Mouse (Mus musculus) liver, adult (tissue): ENCODE data around the gene Tmem265.

Experiments used
- GATA4 ChIP-seq: IDR thresholded peaks from 2 replicates; pipeline ENCODE4 v1.6.1; 2014; ENCODE audit warnings: mild to moderate bottlenecking, low read length; ENCODE audit not compliant: insufficient replicate concordance

Gene Tmem265

DNA sequence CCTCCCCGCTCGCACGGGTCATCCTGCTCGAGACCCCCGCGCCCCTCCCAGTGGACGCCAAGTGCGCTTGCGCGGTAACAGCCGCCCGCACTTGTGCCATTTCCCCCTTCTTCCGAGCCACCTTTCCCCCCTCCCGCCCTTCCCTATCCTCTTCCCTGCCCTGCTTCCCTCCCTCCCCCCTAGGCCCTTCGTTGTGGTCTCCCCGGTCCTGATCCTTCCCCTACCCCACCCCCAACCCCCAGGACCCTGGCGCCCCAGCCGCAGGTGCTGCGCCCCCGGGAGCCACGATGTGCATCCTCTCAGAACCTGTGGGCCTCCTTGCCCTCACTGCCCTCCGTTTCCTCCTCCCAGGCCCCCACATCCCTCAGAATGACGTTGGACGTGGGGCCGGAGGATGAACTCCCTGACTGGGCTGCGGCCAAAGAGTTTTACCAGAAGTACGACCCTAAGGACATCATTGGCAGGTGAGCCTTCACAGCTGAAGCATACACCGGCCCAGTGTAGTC is 12.4 kb downstream of the Tmem265 start:
- TF ChIP-seq GATA4, result no peak

DNA sequence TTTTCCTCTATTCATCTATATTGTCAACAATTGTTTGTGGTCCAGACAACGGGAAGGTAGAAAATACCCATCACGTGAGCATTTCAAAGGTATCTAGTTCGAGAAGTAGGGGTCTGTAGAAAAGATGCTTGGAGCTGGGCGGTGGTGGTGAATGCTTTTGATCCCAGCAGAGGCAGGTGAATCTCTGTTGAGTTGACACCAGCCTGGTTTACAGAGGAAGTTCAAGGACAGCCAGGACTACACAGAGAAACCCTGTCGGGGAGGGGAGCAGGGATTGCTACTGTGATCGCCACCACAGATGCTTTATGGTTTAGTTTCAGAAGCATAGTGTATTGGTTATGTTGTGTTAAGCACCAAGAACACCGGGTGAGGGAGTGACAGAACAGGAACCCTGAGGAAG is 12.9 kb downstream of the Tmem265 start:
- no peak for TF ChIP-seq GATA4

DNA sequence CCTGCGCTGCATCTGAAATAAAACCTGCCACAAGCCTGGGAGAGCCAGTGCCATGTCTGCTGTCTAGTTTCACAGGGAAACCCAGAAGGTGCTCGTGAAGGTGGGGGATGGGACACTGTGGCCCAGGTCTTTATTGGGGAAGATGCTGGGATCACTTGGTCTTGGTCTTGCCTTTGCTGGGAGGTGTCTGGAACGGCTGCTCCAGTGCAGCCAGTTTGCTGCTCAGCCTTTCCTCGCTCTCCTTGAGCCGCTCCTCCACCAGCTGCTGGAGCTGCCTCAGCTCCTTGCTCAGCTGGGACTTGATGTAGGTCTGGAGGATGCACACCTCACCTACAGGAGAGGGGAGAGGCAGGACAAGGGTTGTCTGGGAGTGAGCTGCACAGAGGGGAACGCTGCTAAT is 22.1 kb downstream of the Tmem265 start:
- no peak for TF ChIP-seq GATA4

DNA sequence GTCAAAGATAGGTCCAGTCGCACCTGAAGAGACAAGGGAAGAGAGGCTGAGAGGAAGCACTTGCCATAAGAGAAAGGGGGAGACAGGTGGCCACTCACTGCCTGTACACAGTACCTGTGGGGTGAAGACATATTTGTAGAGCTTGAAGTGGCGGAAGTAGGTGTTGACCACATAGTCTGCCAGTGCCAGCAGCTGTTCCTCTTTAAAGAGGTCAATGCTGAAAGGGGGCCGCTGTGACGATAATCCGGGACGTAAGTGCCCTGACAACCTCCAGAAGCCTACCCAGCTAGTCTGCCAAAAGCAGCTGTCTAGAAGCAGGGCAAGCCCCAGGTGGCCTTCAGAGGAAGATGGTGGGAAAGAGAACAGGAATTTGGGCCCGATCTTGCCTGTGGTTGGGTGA is 23.8 kb downstream of the Tmem265 start:
- TF ChIP-seq GATA4, result no peak

DNA sequence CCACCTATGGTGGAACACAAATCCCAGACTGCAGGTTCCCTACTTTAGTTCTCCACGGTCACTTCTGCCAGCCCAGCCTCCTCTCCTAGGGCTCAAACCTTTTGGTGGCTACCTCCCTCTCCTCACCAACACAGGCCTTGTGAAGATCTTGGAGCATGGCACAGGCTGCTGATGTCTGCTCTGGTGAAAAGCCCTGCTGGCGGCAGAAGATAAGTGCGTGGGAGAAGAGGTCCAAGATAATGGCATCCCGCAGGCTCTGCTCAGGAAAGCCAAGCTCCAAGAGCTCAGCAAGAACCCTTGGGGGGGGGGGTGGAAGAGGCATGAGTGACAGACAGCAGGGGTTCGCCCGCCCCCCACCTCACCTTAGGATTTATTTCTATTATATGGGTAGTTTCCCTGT is 25.0 kb downstream of the Tmem265 start:
- no peak for TF ChIP-seq GATA4

DNA sequence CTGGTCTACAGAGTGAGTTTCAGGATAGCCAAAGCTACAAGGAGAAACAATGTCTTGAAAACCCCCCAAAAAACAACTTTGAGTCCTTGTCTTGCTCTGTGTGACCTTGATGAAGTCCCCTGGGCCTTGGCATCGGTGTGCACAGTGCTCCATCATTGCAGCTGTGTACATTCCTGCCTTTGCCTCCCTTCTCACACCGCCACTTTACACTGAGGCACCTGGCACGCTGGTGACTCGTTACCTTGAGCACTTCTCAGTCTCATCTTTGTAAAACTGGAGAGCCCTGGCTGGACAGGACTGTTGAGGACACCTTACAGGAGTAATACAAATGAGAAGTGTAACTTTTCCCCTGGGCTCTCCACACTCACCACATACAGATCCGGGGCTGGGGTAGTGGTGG is 26.0 kb downstream of the Tmem265 start:
- TF ChIP-seq GATA4, result no peak

DNA sequence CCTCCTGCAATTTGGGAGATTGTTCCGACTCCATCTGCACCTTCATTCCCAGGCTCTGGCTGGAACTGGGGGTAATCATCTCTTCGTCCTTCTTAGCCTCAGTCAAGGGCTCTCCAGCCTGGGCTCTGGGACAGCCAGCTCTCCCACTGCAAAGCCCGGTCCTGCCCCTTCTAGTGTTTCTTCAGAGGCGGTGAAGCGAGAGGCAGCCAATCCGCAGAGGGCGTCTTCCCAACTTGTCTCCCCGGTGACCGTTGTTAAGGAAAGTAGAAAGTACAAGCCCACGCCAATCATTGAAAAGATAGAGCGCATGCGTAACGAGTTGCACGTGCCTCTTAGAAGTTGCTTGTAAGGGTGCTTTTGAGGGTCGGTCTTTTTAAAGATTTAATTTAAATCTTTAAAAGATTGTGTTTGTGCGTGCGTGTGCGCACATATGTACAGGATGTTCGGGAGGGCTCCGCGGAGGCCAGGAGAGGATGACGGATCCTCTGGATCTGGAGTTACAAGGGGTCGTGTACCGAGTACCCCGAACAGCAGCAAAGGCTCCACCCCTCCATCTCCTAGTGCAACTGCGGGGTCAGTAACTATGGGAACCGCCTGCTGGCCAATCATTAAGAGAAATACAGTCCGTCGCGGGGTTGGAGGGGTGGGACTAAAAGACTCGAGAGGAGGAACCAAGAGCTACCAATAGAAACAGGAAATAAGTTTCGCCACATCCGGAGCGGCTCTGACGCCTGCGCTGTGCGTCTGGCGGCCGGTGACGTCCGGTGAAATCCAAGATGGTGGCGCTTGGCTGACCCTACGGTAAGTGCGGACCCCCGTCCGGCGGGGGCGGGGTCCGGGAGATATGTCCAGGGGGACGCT is 27.1 kb downstream of the Tmem265 start, which contains the start of the genes Ccdc189 and Rnf40:
Gene Ccdc189 (minus strand): TSS at position 585 of the 861 bp plus-strand sequence.
Gene Rnf40 (plus strand): TSS at position 757 of the 861 bp plus-strand sequence.
- TF ChIP-seq GATA4, result peak; percentile 16; the same call in 1 of the 2 replicates

DNA sequence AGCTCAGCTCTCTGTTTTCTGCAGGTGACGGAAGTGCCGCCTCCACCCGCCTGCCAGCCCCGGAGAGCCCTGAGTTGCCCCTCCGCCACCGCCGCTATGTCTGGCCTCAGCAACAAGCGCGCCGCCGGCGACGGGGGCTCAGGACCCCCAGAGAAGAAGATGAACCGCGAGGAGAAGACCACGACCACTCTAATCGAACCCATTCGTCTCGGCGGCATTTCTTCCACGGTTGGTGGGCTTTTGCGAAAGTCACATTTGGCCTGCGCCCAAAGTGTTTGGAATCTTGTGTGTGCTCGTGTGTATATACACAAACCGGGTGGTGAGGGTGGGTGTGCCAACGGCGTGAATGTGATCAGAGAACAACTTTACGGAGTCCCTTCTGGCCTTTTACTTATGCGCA is 27.7 kb downstream of the Tmem265 start:
- no peak for TF ChIP-seq GATA4

DNA sequence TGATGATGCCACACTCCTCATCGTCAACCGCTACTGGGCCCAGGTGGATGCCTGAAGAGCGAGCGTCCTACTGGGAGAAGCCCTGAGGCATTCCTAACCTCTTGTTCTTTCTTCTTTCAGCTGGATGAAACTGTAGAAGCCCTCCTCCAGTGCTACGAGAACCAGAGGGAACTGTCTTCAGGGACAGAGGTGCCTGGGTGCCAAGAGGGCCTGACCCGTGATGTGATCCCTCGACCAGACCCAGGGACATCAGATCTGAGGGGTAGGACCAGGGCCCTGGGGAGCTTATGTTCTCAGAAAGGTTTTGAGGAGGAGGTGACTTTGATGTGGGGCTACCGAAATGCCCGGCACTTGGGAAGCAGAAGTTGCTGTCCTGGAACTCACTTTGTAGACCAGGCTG is 28.4 kb downstream of the Tmem265 start:
- TF ChIP-seq GATA4, result no peak

DNA sequence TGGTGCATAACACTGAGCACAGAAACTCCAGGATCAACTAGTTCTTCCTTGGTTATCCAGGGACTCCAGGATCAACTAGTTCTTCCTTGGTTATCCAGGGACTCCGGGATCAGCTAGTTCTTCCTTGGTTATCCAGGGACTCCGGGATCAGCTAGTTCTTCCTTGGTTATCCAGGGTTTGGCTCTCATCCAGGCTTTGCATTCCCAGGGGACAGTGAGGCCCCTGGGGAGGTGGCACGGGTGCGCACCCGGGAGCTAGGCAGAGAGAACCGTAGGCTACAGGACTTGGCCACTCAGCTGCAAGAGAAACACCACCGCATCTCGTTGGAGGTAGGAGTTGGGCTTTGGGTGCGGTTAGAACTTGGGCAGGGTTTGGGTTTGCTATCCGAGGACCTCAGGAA is 29.9 kb downstream of the Tmem265 start:
- TF ChIP-seq GATA4, result no peak

DNA sequence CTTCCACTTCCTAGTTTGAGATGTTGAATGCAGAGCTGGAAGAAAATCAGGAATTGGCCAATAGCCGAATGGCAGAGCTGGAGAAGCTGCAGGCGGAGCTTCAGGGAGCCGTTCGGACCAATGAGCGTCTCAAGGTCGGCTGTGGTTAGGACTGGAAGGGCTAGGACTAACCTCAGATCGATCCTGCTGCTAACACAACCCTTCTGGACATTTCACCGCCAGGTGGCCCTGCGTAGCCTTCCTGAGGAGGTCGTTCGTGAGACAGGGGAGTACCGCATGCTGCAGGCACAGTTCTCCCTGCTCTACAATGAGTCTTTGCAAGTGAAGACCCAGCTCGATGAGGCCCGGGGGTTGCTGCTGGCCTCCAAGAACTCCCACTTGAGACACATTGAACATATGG is 31.4 kb downstream of the Tmem265 start:
- TF ChIP-seq GATA4, result no peak

DNA sequence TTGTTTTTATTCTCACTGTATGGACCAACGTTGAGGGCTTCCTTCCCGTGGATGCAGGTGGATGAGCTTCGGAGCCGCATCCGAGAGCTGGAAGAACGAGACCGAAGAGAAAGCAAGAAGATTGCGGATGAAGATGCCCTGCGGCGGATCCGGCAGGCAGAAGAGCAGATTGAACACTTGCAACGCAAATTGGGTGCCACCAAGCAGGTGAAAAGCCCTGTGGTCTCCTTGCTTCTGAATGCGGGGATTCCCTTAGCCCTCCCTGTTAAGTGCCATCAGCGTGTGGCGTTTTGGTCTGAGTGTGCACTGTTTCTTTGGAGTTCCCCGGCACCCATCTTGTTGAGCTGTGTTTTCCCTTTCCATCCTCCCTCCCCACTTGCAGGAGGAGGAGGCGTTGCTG is 35.6 kb downstream of the Tmem265 start:
- no peak for TF ChIP-seq GATA4

DNA sequence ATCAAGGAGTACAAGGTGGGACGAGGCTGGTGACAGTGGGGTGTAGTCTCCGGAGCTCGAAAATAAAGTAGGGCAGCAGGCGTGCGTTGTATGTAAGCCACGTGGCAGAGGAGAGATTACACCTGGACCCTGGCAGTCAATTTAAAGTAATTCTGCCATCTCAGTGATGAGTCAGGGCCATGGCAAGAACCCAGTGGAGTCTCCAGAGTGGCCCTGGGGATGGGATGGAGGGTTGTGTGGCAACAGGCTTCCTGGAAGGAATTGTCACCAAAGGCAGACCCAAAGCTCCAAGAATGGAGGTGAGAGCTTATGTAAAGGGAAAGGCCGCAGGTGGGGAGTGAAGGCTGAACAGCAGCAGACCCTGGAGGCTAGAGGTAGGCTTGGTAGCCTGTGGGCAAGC is 39.4 kb downstream of the Tmem265 start:
- TF ChIP-seq GATA4, result no peak

DNA sequence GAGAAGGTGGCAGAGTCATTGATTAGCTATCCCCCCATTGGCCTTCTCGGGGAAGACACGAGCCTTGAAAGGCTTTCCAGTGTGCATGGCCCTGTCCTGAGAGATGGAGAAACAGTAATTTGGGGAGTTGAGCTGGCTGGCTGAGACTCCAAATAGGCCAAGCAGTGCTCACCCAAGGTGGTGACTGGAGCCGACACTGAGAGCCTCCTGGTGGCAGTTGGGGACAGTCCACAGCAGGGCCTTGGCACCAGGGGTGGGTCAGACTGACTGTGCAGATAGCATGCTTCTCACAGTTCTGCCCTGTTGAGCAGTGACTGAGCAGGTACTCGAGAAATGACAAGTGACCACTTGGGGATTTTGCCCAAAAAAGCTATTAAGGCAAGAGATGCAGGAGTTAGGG is 40.5 kb downstream of the Tmem265 start:
- TF ChIP-seq GATA4, result no peak

DNA sequence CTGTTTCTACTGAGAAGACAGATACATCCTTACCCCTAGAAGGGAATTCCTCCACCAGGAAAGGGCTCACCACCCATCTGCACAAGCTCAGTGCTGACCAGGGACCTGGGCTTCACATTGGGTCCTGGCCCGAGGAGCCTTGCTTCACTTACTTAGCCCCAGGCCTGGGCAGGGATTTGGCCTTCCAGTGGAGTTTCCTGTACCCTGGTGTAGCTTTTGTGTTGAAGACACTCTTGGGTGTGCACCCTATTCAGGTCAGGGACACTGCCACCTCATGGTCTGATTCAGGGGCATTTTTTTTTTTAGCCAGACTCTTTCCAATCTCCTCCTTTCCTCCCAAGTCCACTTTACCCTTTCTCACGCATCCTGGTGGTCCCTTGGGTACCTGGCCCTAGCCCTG is 41.7 kb downstream of the Tmem265 start:
- no peak for TF ChIP-seq GATA4

DNA sequence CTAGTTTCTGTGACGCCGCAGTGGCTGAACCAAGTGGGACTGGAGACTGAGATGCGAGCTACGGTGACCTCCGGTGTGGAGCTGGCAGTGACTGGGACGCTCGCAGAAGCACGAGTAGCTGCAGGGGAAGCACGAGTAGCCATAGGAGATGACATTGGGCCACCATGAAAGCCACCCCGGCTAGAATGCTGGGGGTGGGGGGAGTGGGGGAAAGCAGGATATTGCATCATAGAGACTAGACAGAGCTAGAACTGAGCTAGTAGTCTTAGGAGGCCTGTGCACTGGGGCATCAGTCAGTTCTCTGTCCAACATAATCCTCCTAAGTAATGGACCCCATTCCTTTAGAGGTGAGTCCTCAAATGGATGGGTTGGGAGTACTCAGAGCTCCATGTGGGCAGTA is 43.1 kb downstream of the Tmem265 start:
- TF ChIP-seq GATA4, result no peak

DNA sequence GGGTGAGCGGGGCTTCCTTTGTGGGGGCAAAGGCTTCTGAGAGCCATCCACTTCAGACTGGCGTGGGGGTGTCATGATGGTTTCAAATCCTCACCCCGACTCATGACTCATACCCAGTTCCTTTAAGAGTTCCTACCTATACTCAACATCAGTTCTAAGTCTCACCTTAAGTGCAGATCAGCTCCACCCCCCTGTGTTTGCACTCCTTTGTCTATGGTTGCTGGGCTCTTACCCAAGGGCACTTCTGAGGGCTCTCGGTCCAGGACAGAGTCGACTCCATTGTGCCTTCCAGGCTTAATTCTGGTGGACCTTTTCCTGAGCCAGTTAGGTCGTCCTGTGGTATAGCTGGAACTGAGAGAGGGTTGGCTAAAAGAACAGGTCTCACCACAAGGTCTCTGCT is 46.0 kb downstream of the Tmem265 start:
- TF ChIP-seq GATA4, result no peak

DNA sequence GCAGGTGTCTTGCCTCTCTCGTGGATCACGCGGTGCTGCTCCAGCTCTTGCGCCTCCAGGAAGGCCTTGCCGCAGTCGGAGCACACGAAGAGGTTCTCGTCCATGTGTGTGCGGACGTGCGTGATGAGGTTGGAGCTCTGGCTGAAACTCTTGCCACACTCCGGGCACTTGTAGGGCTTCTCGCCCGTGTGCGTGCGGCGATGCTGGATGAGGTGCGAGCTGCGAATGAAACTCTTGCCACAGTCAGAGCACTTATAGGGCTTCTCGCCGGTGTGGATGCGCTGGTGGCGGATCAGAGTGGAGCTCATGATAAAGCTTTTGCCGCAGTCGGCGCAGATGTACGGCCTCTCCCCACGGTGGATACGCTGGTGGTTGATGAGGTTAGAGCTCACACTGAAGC is 49.8 kb downstream of the Tmem265 start:
- TF ChIP-seq GATA4, result no peak

DNA sequence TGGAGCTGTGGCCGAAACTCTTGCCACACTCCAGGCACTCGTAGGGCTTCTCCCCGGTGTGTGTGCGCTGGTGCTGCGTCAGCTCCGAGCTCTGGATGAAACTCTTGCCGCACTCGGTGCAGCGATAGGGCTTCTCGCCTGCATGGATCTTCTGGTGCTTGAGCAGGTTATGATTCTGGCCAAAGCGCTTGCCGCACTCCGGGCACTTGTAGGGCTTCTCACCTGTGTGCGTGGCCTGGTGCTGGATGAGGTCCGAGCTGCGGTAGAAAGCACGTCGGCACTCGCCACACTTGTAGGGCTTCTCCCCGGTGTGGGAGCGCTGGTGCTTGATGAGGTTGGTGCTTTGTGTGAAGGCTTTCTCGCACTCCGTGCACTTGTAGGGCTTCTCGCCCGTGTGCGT is 50.4 kb downstream of the Tmem265 start:
- no peak for TF ChIP-seq GATA4
